Mouse (Mus musculus) myocyte (in vitro differentiated cells): ENCODE data around the gene Chrm4.

Experiments used
- CEBPB ChIP-seq: IDR thresholded peaks from 2 replicates; pipeline ENCODE4 v1.6.1; 2011; ENCODE audit warnings: mild to moderate bottlenecking, moderate library complexity; ENCODE audit not compliant: poor library complexity, insufficient read depth, severe bottlenecking
- E2F4 ChIP-seq: IDR thresholded peaks from one replicate; pipeline ENCODE4 v1.6.1; 2011; ENCODE audit warnings: mild to moderate bottlenecking, control low read depth, moderate library complexity; ENCODE audit not compliant: insufficient read depth
- MAX ChIP-seq: IDR thresholded peaks from one replicate; pipeline ENCODE4 v1.6.1; 2011; ENCODE audit warnings: low read depth, mild to moderate bottlenecking, control low read depth
- MYOG ChIP-seq, 3 experiments: IDR thresholded peaks; one replicate each; pipeline ENCODE4 v1.6.1; 2011; ENCODE audit warnings: control low read depth in 2 of 3, low read depth in 2 of 3, mild to moderate bottlenecking in 2 of 3; ENCODE audit not compliant: insufficient read length in 2 of 3, control insufficient read depth in 1 of 3, insufficient read depth in 1 of 3
- POLR2A ChIP-seq: IDR thresholded peaks from one replicate; pipeline ENCODE4 v1.6.1; 2011; ENCODE audit warnings: low read depth, mild to moderate bottlenecking, control low read depth, moderate library complexity; ENCODE audit not compliant: insufficient read length
- POLR2AphosphoS2 ChIP-seq: IDR thresholded peaks from one replicate; pipeline ENCODE4 v1.6.1; 2011; ENCODE audit warnings: low read depth, control low read depth; ENCODE audit not compliant: insufficient read length
- REST ChIP-seq: IDR thresholded peaks from one replicate; pipeline ENCODE4 v1.6.1; 2011; ENCODE audit warnings: mild to moderate bottlenecking, control low read depth, moderate library complexity; ENCODE audit not compliant: insufficient read depth, insufficient read length
- SRF ChIP-seq: IDR thresholded peaks from one replicate; pipeline ENCODE4 v1.6.1; 2011; ENCODE audit warnings: low read depth; ENCODE audit not compliant: control insufficient read depth, insufficient read length
- TCF12 ChIP-seq: IDR thresholded peaks from one replicate; pipeline ENCODE4 v1.6.1; 2011; ENCODE audit warnings: mild to moderate bottlenecking, control low read depth; ENCODE audit not compliant: poor library complexity, insufficient read depth, severe bottlenecking
- TCF3 ChIP-seq: IDR thresholded peaks from one replicate; pipeline ENCODE4 v1.6.1; 2011; ENCODE audit warnings: low read depth, control low read depth; ENCODE audit not compliant: insufficient read length
- USF1 ChIP-seq: IDR thresholded peaks from one replicate; pipeline ENCODE4 v1.6.1; 2011; ENCODE audit warnings: low read depth, mild to moderate bottlenecking, control low read depth, moderate library complexity

DNA sequence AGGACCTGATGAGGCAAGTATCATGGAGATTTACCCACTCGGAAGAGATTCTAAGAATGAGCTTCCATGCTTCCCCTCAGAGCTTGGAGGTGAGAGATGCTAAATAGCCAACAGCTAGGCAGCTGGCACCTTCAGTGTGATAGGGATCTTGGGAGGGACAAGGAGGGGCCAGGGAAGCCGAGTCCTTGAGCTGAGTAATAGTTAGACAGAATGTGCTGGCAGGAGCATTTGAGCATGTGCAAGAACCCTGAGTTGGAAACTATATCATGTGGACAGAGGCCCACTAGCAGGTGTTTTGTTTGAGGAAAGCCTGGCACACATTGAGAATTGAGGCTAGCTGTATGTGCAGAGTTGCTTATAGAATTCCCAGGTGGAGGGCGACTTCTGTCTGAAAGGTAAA lies 14.4 kb upstream of the Chrm4 start:
- TF ChIP-seq POLR2A, result no peak
- no peak for TF ChIP-seq E2F4
- TF ChIP-seq USF1, result no peak
- TF ChIP-seq TCF3, result no peak
- TF ChIP-seq MAX, result no peak
- no peak for TF ChIP-seq CEBPB
- no peak for TF ChIP-seq POLR2AphosphoS2
- no peak for TF ChIP-seq REST
- TF ChIP-seq TCF12, result no peak
- no peak for TF ChIP-seq SRF
- TF ChIP-seq MYOG (IDR thresholded peaks at IDR 0.05; ENCODE audit: control insufficient read depth in 1 of 3, insufficient read depth in 1 of 3, insufficient read length in 2 of 3, low read depth in 2 of 3), result no peak
